Mouse (Mus musculus) cerebellum, postnatal 14 days (tissue): ENCODE measurements around the gene Akr1b7.
"Not testable (repeated sequence)": the region's sequence is repeated elsewhere in the genome, so short reads cannot be mapped to it uniquely, and the experiment has no call there.

Source experiments
- DNase-seq, 2 experiments: peaks; one replicate each; pipeline ENCODE4 v3.0.0; 2021; ENCODE audit warnings: mixed read lengths in 2 of 2

Gene Akr1b7

DNA sequence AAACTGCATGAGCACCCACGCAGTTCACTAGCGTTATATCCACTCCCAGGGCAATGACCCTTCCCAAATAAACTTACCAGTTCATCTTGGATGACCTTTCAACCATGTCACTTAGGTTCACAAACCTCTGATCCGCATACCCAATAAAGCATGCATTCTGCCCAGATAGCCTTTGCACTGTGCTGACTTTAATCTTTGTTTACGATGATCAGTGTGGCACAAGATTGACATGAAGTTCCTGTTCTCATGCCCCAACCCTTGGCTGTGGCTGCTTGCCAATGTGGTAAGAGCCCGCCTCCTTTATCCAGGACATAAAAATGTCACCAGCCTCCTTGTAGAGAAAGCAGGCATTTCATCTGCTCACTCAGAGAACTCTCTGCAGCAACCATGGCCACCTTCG is at the start of gene Akr1b7:
Gene Akr1b7, plus strand, starts transcription at position 312 of the 400 bp plus-strand sequence.
- DNase-seq: peak in 1 of 2 experiments; percentile 8

DNA sequence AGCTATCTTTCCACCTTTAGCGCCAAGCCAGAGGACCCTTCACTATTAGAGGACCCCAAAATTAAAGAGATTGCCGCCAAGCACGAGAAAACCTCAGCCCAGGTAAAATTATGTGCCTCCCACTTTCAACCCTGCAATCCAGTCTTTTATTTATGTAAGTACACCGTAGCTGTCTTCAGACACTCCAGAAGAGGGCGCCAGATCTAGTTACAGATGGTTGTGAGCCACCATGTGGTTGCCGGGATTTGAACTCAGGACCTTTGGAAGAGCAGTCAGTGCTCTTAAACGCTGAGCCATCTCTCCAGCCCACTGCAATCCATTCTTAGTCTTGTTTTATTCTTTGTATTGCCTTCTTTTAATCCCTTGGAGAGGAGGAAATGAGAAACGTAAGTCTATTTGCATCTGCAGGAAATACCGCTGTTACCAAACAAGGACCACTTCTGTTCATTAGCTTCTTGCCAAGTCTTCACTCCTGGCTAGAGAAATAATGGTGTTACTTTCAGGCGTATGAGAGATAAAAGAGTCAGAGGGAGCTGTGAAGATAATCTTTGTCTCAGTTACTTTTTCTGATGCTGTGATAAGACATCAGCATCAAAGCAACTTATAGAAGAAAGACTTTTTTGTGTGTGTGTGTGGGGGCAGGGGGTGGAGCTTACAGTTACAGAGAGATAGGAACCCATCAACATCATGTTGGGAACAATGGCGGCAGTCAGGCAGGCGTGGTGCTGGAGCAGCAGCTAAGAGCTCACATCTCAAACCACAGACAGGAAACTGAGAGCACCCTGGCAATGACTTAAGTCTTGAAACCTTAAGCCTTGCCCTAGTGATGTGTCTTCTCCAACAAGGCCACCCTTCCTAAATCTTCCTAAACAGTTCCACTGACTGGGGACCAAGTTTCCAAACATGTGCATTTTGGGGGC is 47.7 kb upstream of the Akr1b7 start:
- no peak for DNase-seq

DNA sequence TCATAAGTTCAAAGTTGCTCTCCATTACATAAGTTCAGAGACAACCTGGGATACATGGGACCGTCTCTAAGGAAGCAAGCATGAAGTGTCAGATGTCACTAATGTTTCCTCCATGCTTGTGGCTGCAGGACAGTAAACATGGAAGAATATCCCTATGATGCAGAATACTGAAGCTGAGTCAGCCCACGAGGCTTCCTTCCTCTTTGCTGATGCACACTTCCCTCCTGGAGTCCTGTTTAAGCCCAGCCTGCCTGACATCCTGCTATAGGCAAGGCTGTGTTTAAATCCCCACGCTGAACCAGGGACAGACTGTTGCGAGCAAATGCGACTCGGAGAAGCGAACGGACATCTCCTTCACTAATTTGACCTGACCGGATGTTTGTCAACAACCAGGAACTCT is 44.1 kb upstream of the Akr1b7 start:
- DNase-seq: no peak

DNA sequence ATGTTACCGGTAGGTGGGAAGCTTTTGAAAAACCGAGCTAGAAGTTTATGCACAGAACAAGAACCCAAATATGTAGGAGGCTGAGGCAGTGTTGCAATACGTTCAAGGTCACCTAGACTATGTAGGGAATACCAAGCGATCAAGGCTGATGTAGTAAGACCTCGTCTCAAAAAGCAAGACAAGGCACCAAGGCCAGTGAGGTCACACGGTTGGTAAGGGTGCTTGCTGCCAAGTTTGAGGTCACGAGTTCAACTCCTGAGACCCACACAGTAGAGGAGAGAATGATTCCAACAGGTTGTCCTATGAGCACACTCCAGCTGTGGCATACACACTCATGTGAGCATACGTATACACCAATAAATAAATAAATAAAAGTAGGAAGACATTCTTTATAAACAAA is 42.1 kb upstream of the Akr1b7 start:
- no peak for DNase-seq

DNA sequence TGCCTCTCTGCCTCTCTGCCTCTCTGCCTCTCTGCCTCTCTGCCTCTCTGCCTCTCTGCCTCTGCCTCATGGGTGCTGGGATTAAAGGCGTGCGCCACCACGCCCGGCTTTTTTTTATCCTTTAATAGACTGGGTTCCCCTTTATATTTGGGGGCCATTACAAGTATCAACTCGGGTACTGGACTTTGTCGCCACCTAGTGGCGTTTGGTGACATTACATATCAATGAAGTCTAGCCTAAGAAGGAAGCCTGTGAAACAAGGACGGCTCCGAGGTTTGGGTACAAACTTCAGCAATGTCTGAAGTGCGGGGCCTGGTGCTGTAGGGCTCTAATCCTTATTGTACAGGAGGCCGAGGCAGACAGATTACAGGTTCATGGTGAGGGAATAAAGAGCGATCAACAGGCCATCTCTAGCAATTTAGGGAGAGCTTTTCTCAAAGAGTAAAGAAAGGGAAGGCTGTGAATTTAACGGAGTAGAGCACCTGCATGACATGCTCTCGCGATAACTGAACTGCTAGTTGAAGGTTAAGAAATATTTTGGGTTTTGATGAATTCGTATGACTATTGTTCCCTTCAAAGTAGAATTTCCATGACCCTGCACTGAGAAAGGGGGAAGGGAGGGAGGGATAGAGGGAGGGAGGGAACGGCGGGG is 40.3 kb upstream of the Akr1b7 start:
- peak; percentile 89 to 90 for DNase-seq

DNA sequence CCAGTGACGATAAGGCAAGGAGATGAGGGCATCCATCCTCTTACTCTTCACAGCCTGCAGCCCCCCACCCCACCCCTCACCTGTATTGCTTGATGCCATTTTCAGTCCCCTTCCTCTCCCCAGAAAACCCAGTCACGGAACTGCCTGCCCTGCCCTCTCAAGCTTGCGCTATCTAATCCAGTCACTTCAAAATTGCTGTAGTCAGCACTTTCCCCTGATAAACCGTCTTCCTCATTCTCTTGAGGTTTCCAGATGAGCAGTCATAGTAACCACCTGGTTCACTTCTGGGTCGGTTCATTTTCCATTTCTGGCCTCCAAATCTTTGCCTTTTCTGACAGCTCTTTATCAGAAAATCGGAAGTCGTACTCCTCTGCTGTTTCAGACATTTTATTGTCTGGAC is 38.3 kb upstream of the Akr1b7 start:
- DNase-seq: no peak

DNA sequence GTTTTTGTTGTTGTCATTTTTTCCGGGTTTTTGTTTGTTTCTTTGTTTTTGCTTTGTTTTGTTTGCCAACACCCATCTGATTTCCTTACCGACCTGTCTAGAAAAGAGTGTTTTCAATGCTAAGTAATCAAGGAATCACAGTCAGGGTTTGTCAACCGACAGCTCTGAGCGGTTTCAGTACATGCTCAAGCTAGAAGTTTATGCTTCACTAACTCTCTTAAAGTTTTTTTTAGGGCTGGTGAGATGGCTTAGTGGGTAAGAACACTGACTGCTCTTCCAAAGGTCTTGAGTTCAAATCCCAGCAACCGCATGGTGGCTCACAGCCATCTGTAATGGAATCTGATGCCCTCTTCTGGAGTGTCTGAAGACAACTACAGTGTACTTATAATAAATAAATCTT is 36.2 kb upstream of the Akr1b7 start:
- not testable (repeated sequence) for DNase-seq

DNA sequence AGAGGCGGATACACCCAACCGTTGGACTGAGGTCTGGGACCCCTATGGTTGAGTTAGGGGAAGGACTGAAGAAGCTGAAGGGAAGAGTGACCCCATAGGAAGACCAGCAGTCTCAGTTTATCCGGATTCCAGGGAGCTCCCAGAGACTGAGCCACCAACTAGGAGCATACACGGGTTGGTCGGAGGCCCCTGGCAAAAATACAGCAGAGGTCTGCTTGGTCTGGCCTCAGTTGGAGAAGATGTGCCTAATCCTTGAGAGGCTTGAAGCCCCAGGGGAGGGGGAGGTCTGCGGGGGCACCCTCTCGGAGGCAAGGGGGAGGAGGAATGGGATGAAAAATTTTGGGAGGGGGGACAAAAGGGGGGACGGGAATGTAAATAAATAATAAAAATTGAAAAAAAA is 28.7 kb upstream of the Akr1b7 start:
- DNase-seq: peak in 1 of 2 experiments; percentile 14

DNA sequence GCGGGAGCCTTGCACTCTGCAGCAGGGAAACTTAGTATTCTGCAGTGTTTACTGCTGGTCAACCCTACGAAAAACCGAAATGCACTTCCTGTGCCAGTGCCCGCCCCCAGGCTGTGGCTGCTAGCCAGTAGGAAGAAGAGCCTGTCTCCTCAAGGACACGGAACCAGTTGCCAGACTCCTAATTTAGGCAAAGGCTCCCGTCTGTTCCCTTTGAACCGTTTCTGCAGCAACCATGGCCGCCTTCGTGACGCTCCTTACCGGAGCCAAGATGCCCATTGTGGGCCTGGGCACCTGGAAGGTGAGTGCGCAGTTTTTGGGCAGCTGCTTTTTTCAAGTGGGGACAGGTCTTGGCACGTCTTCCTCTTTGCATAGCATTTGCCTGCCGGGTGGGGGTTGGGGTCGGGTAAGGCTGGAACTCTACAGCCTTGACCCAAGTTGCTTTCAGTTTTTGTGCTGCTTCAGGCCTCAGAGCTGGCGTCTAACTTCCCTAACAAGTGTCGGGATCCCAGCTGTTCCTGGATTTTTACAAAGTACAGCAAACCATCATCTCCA is 27.9 kb upstream of the Akr1b7 start, which contains the start of gene Akr1b10:
Gene Akr1b10, plus strand, starts transcription at position 109 of the 552 bp plus-strand sequence.
- DNase-seq: peak; percentile 85 to 87

DNA sequence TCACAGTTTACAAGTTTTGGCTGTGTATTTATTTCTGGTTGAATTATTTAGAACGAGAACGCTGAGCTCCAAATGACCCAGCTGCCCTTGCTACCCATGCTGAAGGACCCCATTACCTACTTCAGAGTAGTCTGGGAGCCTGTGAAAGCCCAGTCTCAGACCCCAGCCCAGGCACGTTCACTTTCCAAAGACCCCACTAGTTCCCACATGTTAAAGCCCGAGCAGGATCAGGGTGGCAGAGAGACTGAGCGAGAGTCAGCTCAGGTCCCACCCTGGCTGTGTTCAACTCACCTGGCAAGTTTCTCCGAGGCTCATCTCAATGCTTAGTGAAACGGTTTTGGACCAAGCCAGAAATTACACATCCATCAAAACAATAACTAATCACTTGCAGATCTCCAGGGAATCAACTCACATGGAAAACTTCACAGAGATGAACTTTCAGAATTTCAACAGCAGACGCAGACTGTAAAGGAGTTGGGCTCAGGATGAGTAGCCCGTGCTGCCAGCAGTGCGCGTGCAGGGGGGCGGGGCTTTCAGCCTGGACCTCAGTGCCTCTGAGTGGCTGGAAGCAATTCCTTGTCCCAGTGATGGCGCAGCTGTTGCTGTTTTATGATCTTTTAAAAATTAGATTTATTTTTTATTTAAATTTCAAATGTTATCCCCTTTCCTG is 27.3 kb upstream of the Akr1b7 start:
- DNase-seq: peak; percentile 35 to 43

DNA sequence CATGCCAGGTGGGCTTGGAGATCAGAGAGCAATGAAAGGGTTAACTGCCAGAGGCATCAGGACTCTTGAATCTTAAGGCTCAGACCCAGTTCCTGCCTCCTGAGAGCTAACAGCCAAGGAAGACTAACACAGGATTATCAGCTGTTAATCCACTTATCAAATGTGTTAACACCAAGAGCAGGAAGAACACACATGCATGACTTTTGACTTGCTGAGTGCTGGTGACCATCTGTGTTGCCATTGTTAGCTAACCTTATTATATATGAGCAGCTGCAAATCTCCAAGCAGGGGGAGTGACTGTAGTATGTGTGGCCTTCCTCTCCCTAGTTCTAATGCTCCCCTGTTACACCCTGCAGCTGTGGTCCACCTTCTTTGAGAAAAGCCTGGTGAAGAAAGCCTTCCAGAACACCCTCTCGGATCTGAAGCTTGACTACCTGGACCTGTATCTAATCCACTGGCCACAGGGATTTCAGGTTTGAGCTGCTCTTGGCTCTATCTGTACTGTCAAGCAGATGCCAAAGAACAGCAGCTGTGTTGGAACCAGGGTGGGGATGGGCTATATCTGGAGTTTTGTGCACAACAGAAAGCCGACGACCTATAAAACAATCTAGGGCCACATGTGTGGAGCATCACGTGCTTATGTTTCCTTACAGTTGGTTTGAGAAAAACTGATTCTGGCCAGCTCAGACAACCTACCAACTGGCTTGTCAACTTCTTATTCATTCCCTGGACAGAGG is 23.5 kb upstream of the Akr1b7 start:
- no peak for DNase-seq

DNA sequence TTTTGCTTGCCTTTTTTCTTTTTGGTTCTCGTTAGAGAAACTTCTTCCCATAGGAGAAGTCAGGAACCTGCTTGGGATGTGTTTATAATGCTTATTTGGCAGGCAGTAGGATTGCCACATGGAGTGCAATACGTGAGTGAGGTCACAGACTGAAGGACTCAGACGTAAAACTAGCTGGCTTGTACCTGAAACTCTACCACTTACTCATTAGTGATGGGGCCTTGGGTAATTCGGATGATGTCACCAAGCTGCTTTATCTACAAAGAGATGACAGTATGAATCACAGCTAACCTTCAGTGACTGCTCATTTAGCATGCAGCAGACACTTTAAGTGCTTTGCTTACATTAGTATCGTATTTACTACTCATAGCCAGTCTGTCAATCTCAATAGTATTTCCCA is 16.2 kb upstream of the Akr1b7 start:
- DNase-seq: no peak

DNA sequence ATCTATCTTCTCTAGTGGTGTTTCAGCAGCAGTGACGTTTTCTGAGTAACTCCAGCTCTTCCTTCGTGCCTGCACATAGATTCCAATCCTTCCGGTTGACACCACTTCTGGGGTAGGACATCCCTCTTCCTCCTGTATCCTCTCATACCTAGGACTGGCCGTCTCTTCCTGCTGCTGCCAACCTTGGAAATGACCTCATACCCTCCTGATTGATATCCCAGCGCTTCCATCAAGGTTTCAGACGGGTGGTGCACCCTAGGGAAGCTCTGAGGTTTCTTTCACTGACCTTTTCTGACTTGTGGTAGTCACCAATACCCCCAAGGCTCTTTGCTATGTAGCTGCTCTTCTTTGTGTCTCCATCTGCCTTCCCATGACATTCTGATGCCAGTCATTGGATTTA is 13.7 kb upstream of the Akr1b7 start:
- no peak for DNase-seq

DNA sequence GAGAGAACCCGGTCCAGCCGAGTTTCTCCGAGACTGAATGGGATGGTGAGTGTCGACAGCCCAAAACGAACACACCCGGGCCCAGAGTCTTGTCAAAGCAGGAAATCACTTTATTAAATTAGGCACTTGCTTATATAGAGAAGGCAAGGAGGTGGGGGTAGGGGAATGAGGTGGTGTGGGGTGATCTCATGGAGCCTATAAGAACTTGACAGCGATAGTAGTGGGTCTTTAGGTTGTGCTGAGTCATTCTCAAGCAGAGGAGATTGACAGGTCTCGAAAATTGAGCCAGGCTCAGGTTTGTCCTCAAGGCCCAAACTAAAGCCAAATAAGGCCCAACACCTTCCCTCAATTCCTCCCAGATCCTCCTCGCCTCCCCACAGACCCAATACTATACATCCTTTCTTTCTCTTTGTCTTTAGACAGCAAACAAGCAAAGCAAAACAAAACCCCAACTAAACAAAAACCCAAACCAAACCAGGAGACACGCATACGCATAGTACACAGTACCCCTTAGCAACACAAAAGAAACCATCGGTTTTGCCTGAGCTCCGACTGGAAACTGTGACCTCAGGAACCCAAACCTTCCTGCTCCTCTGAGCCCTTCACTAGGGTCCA is 12.4 kb upstream of the Akr1b7 start:
- no peak for DNase-seq

DNA sequence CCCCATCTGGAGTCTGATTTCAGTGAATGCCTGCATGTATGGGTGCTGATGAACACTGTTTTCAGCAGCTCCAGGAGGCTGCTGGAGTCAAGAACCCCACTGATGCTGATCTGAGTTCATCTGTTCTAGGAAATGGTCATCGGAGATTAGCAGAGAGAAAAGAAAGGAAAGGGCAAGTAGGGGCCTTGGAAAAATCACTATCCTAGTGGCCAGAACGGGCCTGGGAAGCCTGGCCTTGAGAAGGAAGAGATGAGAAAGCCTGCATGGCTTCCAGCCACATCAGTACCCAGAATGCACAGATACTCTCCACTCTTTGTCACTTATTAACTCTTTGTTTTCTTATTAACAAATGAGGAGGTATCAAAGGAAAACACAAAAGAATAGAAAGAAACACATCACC is 11.4 kb upstream of the Akr1b7 start:
- DNase-seq: no peak

DNA sequence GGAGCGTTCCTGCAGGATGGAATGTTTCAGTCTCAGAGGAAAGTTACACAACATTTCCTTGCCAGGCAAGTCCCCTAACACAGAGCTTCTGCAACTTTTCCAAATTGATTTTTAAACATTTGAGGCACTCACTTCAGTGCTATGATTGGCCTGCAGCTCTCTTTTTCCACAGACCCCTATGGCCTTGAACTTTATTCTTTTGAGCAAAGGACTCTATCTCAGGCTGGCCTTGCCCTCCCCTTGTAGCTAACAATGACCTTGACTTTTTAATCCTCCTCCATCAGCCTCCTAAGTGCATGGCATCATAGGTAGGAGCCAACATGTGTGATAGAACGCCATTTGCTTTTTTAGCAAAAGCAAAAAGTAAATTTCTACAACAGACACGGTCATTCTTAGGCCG is 5.4 kb upstream of the Akr1b7 start:
- no peak for DNase-seq

DNA sequence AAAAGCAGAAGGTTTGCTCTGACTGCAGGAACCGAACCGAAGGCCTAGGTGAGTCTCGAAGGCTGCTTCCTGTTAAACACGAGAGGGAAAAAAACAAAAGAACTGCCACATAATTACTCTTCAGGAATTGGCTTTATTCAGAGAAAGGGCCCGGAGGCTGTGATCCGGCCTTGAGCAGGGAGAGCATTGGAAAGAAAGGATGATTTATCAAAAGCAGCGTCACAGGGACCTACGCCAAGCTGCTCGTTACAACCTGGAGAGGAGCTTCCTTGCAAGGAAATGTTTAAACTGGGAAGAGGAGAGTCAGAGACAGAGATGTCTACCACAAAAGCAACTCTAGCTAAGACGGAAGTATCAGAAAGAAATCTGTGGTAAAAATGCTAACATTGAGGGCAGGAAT is 4.7 kb upstream of the Akr1b7 start:
- DNase-seq: no peak

DNA sequence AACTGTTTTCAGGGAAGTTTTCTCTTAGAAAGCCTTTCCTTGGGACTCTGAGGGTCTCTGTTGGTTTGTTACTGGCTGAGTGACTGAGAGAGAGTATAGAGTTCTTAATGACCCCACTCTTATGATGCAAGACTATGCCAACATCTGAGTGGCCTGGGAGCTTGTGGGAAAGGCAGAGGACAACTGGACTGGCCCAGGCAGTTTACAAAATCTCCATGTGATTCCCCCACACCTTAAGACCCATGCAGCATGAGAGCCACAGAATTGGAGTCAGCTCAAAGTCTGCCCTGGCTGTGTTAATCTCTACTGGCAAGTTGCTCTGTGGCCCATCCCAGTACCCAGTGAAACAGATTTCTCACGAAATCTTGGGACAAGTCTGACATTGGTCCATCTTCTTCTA is 554 bp downstream of the Akr1b7 start:
- DNase-seq: no peak

DNA sequence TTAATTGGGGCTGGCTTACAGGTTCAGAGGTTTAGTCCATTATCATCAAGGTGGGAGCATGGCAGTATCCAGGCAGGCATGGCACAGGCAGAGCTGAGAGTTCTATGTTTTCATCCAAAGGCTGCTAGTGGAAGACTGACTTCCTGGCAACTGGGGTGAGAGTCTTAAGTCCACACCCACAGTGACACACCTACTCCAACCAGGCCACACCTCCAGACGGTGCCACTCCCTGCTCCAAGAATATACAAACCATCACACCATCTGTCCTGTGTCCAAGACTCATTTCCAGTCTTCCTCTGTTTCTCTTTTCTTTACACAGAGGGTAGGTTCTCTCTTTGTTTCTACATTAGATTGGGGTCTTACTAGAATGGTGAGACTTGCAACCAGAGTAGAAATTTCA is 1.3 kb downstream of the Akr1b7 start:
- DNase-seq: not testable (repeated sequence)

DNA sequence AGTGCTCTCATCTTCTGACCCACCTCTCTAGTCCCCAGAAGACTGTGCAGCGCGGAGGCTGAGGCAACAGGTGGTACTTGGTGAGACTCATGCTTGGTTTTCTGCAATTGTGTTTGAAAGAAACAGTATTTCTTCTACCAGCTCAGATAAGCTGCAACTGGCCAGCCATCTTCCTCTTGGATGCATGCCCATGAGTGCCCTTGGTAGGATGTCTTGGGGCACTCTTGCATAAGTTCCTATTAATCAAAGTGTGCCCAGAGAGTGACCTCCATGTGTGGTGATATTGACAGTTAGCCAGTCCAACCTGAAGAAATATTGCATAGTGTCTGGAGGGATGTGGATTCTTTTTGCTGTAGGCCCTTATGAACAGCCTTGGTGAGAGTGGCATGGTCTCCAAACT is 4.4 kb downstream of the Akr1b7 start:
- no peak for DNase-seq

DNA sequence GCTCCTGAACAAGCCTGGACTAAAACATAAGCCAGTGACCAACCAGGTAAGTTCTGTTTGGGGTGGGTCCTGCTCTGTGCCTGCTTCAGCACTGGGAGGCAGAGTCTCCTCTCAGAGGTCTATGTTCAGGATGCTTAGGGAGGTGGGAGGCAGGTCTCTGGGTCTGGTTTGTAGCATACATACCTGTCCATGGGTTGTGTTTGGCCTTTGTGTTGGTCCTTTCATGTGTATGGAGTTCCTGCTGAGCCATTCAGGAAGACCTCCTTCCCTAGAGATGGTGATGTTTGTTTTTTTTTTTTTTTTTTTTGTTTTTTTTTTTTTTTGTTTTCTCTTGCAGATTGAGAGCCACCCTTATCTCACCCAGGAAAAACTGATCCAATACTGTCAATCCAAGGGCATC is 6.9 kb downstream of the Akr1b7 start:
- no peak for DNase-seq

DNA sequence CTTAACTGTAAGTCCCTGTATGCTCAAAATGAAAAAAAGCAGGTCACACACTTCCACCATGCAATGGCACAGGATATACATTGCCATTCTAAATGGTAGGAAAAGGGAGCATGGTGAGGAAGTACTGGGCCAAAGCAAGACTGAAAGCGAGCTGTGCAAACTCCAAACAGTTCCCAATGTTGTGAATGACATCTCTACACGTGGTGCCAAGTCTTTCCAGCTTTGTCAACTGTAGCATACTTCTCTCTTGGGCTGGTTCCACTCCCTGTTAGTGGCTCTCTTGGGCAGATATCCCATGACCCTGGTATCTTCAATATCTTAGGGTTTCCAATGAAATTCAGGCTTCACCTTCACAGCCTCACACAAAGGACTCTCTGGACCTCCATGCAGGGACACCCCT is 26.9 kb downstream of the Akr1b7 start:
- DNase-seq: no peak
